Mouse (Mus musculus) urinary bladder, postnatal 4 days (tissue): ENCODE data around the gene Ccnt1.

Source experiments
- DNase-seq, 2 experiments: peaks; one replicate each; pipeline ENCODE4 v3.0.0; 2021 to 2022; ENCODE audit warnings: low spot score in 2 of 2

Gene Ccnt1

DNA sequence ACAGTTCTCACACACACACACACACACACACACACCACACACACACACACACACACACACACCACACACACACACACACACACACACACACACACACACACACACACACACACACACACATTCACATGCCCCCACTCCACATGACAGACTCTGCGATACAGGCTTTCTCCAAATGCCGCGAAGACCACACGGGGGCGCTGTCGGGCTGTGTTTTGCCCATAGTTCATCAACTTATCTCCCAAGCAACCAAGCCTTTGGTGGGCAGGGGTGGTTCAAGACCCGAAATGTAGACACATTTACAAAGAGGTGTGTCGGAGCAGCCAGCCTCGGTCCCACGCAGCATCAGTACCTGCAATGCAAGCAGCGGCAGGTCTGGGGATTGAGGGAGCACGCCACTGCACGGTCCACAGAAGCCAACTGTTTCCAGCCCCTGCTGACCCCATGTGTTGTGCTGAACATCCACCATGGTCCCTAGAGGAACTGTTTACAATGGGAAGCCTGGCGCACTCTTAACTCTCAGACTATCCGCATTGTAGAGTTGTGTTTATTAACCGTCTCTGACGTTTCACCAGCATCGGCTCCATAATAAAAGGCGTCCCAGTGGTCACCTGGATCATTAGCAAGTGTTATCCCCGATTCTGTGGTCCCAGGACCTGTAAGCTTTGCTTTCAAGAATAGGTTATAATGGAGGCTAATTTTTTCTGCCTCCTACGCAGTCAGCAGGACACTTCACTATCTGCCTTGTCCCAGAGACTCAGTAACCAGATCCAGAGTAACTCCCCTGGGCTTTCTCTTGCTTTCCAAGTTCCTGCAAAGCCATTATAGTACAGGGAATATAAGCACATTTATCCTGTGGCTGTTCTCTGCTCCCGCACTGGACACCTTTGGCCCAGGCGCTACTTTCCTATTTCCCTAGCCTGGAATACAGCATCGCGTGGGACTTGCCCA lies 60.0 kb downstream of the Ccnt1 start:
- peak; percentile 44 to 80 for DNase-seq

DNA sequence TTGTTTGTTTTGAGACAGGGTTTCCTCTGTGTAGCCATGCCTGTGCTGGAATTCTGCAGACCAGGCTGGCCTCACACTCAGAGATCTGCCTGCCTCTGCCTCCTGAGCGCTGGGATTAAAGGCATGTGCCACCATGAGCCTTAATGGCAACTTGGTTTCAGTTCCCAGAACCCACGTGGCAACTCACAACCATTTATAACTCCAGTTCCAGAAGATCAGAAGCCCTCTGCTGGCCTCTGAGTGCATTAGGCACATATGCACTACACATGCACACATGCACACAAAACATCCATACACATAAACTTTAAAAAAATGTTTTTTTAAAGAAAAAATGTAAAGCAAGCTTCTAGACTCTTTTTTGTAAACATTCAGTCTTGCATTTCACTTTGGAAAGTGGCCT lies 61.3 kb downstream of the Ccnt1 start:
- DNase-seq: no peak

DNA sequence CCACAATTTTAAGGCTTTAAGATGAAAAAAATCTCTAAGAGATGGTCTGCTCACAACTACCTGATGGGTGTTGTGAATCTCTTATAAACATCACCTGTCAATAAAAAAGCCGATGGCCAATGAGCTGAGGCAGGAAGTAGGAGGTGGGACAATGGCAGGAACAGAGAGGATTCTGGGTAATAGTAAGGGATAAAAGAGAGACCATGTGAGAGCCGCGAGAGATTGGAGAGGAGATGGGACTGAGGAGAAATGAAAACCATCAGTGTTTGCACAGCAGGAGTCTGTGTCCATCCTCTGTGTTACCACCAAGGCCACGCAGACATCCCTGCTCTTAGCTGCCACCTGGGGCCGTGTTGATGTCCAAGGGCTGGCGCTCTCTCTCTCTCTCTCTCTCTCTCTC lies 63.4 kb downstream of the Ccnt1 start:
- DNase-seq: no peak

DNA sequence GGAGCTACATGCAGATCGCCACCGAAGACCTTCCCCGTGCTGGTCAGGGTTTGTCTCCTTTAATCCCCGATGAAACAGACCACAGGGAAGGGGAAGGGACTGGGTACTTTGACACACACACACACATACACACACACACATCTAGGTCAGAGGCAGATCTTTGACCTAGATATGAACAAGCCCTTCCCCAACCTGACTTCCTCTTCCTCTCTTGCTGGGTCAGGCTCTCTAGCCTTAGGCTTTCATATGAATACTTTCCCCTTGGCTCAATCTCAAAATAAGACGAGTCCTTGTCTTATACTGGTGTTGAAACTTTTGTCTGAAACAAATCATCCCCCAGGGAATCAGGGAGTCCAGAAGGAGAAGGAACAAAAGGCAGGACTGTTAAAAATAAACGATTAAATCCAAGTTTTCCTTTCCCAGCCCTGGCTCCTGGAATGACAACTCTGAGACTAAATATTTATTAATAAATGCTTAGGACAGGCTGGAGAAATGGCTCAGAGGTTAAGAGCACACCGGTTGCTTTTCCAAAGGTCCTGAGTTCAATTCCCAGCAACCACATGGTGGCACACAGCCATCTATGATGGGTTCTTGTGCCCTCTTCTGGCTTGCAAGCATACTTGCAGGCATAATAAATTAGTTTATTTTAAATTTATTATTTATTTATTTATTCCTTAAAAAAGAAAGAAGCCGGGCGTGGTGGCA lies 64.3 kb downstream of the Ccnt1 start:
- no peak for DNase-seq

DNA sequence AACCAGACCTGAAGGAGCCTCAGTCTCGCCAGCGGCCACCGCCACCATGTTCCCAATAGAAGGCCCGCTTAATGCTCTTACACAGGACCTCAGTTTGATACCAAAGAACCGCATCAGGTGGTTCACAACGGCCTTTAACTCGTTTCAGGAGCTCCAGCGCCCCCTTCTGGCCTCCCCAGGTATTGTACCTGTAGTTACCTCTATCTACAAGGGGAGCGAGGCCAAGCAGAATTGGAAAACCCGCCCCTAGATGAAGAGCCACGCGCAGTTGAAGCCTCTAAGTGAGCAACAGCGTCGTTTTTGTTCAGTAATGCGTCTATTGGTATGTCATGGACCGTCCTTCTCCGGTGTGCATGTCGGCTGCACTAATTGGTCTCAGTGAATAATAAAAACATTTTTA lies 66.2 kb downstream of the Ccnt1 start:
- peak; percentile 32 to 79 for DNase-seq

DNA sequence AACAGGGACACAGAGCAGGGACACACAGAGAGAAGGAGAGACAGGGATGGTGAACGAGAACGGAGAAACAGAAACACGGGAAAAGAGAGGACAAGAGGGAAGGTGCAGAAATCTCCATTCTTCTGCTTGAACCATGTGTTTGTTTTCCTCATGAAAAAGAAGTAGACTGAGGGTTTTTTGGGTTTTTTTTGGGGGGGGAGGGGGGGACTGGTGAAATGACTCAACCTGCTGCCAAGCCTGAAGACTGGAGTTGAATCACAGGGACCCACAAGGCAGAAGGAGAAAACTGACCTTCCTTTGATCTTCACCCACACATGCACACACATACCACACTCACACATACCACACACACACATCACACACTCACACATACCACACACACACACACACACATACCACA lies 67.4 kb downstream of the Ccnt1 start:
- no peak for DNase-seq

DNA sequence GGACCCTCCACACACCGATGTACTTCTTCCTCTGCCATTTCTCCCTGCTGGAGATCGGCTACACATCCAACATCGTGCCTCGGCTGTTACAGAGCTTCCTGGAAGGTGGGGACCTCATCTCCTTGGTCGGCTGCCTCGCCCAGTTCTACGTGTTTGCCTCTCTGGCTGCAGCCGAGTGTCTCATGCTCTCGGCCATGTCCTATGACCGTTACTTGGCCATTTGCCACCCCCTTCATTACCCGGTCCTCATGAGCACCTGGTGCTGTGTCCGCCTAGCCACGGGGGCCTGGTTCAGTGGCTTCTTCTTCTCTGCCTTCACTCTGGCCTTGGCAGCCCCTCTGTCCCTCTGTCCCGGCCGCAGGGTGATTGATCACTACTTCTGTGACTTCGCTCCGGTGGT lies 73.1 kb downstream of the Ccnt1 start:
- no peak for DNase-seq

DNA sequence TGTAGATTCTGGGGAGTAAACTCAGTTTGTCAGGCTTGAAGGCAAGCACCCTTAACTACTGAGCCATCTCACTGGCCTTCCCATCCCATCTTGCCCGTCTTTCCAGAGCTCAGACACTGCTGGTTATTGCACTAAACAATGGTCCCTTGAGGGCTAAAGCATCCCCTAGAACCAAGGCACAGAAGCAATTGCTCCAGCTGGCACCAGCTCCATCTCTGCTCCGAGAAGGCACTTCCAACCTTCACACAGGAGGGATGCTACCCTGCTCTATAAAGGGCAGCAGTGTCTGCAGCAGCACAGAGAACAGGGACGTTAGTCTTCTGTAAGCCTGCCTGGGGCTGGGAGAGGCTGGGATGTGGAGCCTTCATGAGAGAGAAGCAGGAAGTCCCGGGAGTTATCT lies 78.6 kb downstream of the Ccnt1 start, which contains the start of gene Olfr279:
Olfr279 (plus strand) TSS at position 301 of the 400 bp plus-strand sequence.
- DNase-seq: no peak

DNA sequence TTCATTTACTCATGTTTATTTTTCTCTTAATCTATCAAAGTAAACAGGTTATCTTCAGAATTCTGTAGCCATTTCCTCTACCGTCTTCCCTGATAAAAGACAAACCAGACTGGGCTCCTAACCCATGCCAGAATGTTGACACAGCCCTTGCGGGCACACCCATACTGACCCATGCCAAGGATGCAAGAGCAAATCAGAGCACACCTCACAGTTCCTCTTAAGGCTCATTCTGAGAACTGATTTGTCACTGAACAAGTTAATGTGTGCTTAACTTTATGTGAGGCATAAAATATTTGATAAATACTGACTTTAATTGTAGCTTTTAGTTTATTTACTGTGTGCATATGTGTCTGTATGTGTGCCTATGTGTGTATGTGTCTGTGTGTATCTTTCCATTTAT lies 79.4 kb downstream of the Ccnt1 start:
- DNase-seq: no peak
